Mouse (Mus musculus): ENCODE data around the gene Adrm1.

- TF ChIP-seq CTCF (IDR thresholded peaks at IDR 0.05; ENCODE audit: borderline replicate concordance, insufficient read depth, low read depth, low read length), result no peak
- TF ChIP-seq POLR2A (IDR thresholded peaks at IDR 0.05; ENCODE audit: borderline replicate concordance, insufficient read depth, low read length), result no peak
Observed at GRCm38 (mm10) chr2:180181542-180181941, 10.3 kb downstream of the Adrm1 start.

Measured in cerebellum, adult 2 months (tissue).